ENCODE assay signal across 14 mouse cellular contexts in the genomic region with DNA sequence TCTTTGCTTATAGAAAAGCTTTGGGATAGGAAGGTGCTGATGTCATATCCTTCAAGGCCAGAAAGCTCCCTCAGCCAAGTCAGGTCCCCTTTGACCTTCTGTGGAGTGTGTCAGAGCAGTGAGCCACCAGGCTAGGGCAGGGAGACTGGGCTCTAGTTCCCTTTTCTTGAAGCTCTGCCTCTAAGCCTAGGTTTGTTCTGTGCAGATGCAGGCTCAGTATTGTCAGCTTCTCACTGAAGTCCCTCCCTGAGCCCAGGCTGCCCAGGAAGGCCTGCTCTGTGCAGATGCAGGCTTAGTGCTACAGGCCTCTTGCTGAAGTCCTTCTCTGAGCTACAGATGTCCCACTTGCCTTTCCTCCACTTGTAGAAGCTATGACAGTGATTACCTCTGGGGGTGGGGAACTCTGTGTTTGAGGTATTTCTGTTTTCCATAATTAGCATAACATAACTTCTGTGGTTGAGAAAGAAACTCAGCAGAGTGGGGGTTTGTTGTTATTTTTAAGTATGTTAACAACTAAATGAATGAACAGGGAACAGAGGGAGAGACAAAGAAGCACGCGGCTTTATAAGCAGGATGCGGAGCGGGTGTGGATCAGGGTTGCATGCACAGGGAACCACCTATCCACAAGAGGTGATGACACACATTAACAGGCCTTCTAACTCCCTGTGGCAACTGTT. TPM values are rescaled to one million over a fixed set of nuclear protein-coding genes. Genes with fewer than 3 reads are reported as not detected.
DNase-seq lines count a peak whose midpoint lies in the region; ATAC-seq and TF ChIP-seq lines count a peak whose summit lies in the region.
"Had no signal": no experiment of that assay in that cellular context is flagged by ENCODE, and none has a peak within 500 bp of the region (broad histone marks: within the 10 kb centered on the region; RNA-seq: fewer than 3 reads in every experiment).

No protein-coding gene starts in this region.

- no peak overlapping the region for H3K27ac ChIP-seq in lung, postnatal 0 days (ENCODE audit: low read length)
- 0 out of 2 replicates have a peak overlapping the region, but pooled peaks have one; percentile 15 for H3K27ac ChIP-seq in embryonic facial prominence, embryonic 10.5 days (replicated peaks)
- H3K27ac ChIP-seq in small intestine, adult 2 months (ENCODE audit: insufficient read depth, low read depth, low read length) = peak overlapping the region; percentile 15; the same call in 1 of the 2 replicates
- H3K27ac ChIP-seq in forebrain, embryonic 12.5 days = no peak overlapping the region
- H3K27ac ChIP-seq: embryonic facial prominence, embryonic 13.5 days; liver, embryonic 13.5 days had no signal

- no peak overlapping the region for H3K4me3 ChIP-seq in lung, postnatal 0 days (ENCODE audit: low read depth, low read length)
- H3K4me3 ChIP-seq in embryonic facial prominence, embryonic 10.5 days = no peak overlapping the region
- H3K4me3 ChIP-seq in small intestine, adult 2 months (ENCODE audit: low read depth, low read length) = no peak overlapping the region
- no peak overlapping the region for H3K4me3 ChIP-seq in forebrain, embryonic 12.5 days (replicated peaks)
- H3K4me3 ChIP-seq: embryonic facial prominence, embryonic 13.5 days; liver, embryonic 13.5 days had no signal

- 90% methylated on average over 4 of the region's 4 CpGs for WGBS in lung, postnatal 0 days
- 96% methylated on average over 4 of the region's 4 CpGs for WGBS in embryonic facial prominence, embryonic 10.5 days
- WGBS in small intestine, adult 2 months = 94% methylated on average over 4 of the region's 4 CpGs
- WGBS in forebrain, embryonic 12.5 days = 91% methylated on average over 4 of the region's 4 CpGs

- peak; percentile 47 for DNase-seq in lung, postnatal 0 days (ENCODE audit: low spot score)
- no peak for DNase-seq in lung, postnatal 25 days (ENCODE audit: low spot score)
- DNase-seq in MEL-GATA-1-ER (ENCODE audit: extremely low read depth, low read depth) = peak; percentile 50
- DNase-seq in embryonic facial prominence, embryonic 10.5 days (ENCODE audit: low spot score) = no peak
- no peak for DNase-seq in cerebellum, postnatal 4 days (ENCODE audit: low spot score in 2 of 2)
- DNase-seq: cerebellum, adult 9-11 months; gastrocnemius, postnatal 10 days; liver, embryonic 13.5 days had no signal

- H3K4me2 ChIP-seq in lung, postnatal 0 days (replicated peaks; ENCODE audit: low read depth, low read length) = no peak overlapping the region
- H3K4me2 ChIP-seq in forebrain, embryonic 12.5 days = no peak overlapping the region
- H3K4me2 ChIP-seq: embryonic facial prominence, embryonic 13.5 days; liver, embryonic 13.5 days; midbrain, embryonic 11.5 days had no signal

- H3K9me3 ChIP-seq in lung, postnatal 0 days (ENCODE audit: low read length) = no peaks in the 10 kb centered on the region
- no peaks in the 10 kb centered on the region for H3K9me3 ChIP-seq in embryonic facial prominence, embryonic 10.5 days
- H3K9me3 ChIP-seq in forebrain, embryonic 12.5 days = no peaks in the 10 kb centered on the region
- H3K9me3 ChIP-seq: embryonic facial prominence, embryonic 13.5 days; liver, embryonic 13.5 days had no signal

- TF ChIP-seq EP300 in lung, postnatal 0 days (IDR thresholded peaks at IDR 0.05) = no peak

- no peak for TF ChIP-seq POLR2A in small intestine, adult 2 months (IDR thresholded peaks at IDR 0.05; ENCODE audit: low read depth, low read length)

- peak; percentile 43 for ATAC-seq in lung, postnatal 0 days
- ATAC-seq in forebrain, embryonic 12.5 days (ENCODE audit: low FRiP score) = no peak
- ATAC-seq: inflammation-experienced regulatory T-cells, adult 6 months had no signal

- H3K4me1 ChIP-seq in lung, postnatal 0 days (ENCODE audit: insufficient read depth, low read depth, low read length) = no peaks in the 10 kb centered on the region
- peaks cover 26% of the 10 kb centered on the region for H3K4me1 ChIP-seq in embryonic facial prominence, embryonic 10.5 days
- H3K4me1 ChIP-seq in small intestine, adult 2 months (ENCODE audit: control insufficient read depth, insufficient read depth, insufficient read length, low read length) = peaks cover 6% of the 10 kb centered on the region; the same call in 1 of the 2 replicates
- peaks cover 5% of the 10 kb centered on the region; the same call in 1 of the 2 replicates for H3K4me1 ChIP-seq in forebrain, embryonic 12.5 days

- H3K9ac ChIP-seq in lung, postnatal 0 days (replicated peaks; ENCODE audit: low read depth) = no peak overlapping the region
- no peak overlapping the region for H3K9ac ChIP-seq in forebrain, embryonic 12.5 days
- H3K9ac ChIP-seq: embryonic facial prominence, embryonic 13.5 days; liver, embryonic 13.5 days had no signal

- H3K36me3 ChIP-seq in lung, postnatal 0 days (ENCODE audit: insufficient read depth, low read length) = no peaks in the 10 kb centered on the region
- H3K36me3 ChIP-seq in embryonic facial prominence, embryonic 10.5 days (replicated peaks) = no peaks in the 10 kb centered on the region
- H3K36me3 ChIP-seq in small intestine, adult 2 months (ENCODE audit: control insufficient read depth, insufficient read depth, low read length) = no peaks in the 10 kb centered on the region
- H3K36me3 ChIP-seq in forebrain, embryonic 12.5 days (replicated peaks) = no peaks in the 10 kb centered on the region
- H3K36me3 ChIP-seq: embryonic facial prominence, embryonic 13.5 days; liver, embryonic 13.5 days had no signal

- H3K27me3 ChIP-seq in lung, postnatal 0 days (replicated peaks; ENCODE audit: insufficient read depth, low read length) = no peaks in the 10 kb centered on the region
- H3K27me3 ChIP-seq in embryonic facial prominence, embryonic 10.5 days (replicated peaks; ENCODE audit: low read depth, poor library complexity, severe bottlenecking) = no peaks in the 10 kb centered on the region
- H3K27me3 ChIP-seq in small intestine, adult 2 months (ENCODE audit: control insufficient read depth, insufficient read depth, low read length) = no peaks in the 10 kb centered on the region
- H3K27me3 ChIP-seq in forebrain, embryonic 12.5 days = no peaks in the 10 kb centered on the region
- H3K27me3 ChIP-seq: liver, embryonic 13.5 days had no signal

- no peak for TF ChIP-seq CTCF in lung, postnatal 0 days (IDR thresholded peaks at IDR 0.05)
- TF ChIP-seq CTCF in small intestine, adult 2 months (IDR thresholded peaks at IDR 0.05; ENCODE audit: extremely low read depth, insufficient read length, insufficient replicate concordance, low read depth, low read length) = no peak

RNA-seq across cellular contexts. Expression of a gene that starts 17.0 kb away (rescaled TPM):
- 1.1 and 1.6 TPM in 2 replicates for polyA plus RNA-seq in lung, postnatal 0 days (2015; fragmentation: Nextera tagmentation; extraction: Ambion mirVana)
- polyA plus RNA-seq in embryonic facial prominence, embryonic 10.5 days (2016; fragmentation: Nextera tagmentation; extraction: Ambion mirVana) = not detected in 2 replicates
- polyA plus RNA-seq in small intestine, adult 2 months (2012; rRNA removed) = 2.7 and 5.8 TPM in 2 replicates
- not detected in 2 replicates for polyA plus RNA-seq in forebrain, embryonic 12.5 days (2016; fragmentation: Nextera tagmentation; extraction: Ambion mirVana)
- polyA plus RNA-seq: forebrain, embryonic 11.5 days; midbrain, embryonic 11.5 days had no signal

Comparison
In these comparisons a context has a peak if more than half of its experiments do, and no peak if none do; other contexts are left out.
1. DNase-seq: peak in lung, postnatal 0 days (single experiment) and MEL-GATA-1-ER (single experiment); none in lung, postnatal 25 days (single experiment), embryonic facial prominence, embryonic 10.5 days (single experiment) and cerebellum, postnatal 4 days (0 of 2).
2. H3K27ac ChIP-seq: peak in embryonic facial prominence, embryonic 10.5 days (single experiment) and small intestine, adult 2 months (single experiment); none in lung, postnatal 0 days (single experiment) and forebrain, embryonic 12.5 days (single experiment).